Mouse (Mus musculus) forebrain, embryonic 13.5 days (tissue): ENCODE data around the gene A3galt2. TPM values are rescaled to one million over a fixed set of nuclear protein-coding genes. Genes with fewer than 3 reads are reported as not detected.
A peak's percentile ranks its signal among the peaks of the same experiment; 100 is the strongest.

Source experiments
- ATAC-seq: fragments of 200-750 bp; cut with Nextera tagmentation; 2 replicates; pipeline ENCODE4 v1.8.0; 2017
- H3K27ac ChIP-seq: fragments of 300-500 bp; sonication (generic); 2 replicates; pipeline ENCODE4 v1.5.1; 2015; ENCODE audit warnings: inconsistent platforms, mild to moderate bottlenecking, moderate library complexity
- H3K27me3 ChIP-seq: fragments of 300-500 bp; sonication (generic); 2 replicates; pipeline ENCODE4 v1.6.1; 2015; ENCODE audit warnings: mild to moderate bottlenecking, inconsistent platforms
- H3K36me3 ChIP-seq: fragments of 300-500 bp; sonication (generic); 2 replicates; pipeline ENCODE4 v1.6.1; 2015; ENCODE audit warnings: mild to moderate bottlenecking, inconsistent platforms; ENCODE audit not compliant: poor library complexity, severe bottlenecking
- H3K4me1 ChIP-seq: fragments of 300-500 bp; sonication (generic); 2 replicates; pipeline ENCODE4 v1.6.1; 2015; ENCODE audit warnings: inconsistent platforms
- H3K4me2 ChIP-seq: fragments of 300-500 bp; sonication (generic); 2 replicates; pipeline ENCODE4 v1.6.1; 2015; ENCODE audit warnings: inconsistent platforms, mild to moderate bottlenecking, moderate library complexity
- H3K4me3 ChIP-seq: fragments of 300-500 bp; sonication (generic); 2 replicates; pipeline ENCODE4 v1.5.1; 2015; ENCODE audit warnings: mild to moderate bottlenecking, inconsistent platforms
- H3K9ac ChIP-seq: fragments of 300-500 bp; sonication (generic); 2 replicates; pipeline ENCODE4 v1.6.1; 2015; ENCODE audit warnings: mild to moderate bottlenecking, inconsistent platforms
- H3K9me3 ChIP-seq: fragments of 300-500 bp; sonication (generic); replicated peaks from 2 replicates; pipeline ENCODE4 v1.6.1; 2016; ENCODE audit warnings: inconsistent platforms
- WGBS: fragments of 180-500 bp; shearing (Covaris S2); methylation state at CpG from one replicate; pipeline ENCODE4 v1.1.7; 2015; 5-methylcytosine and 5-hydroxymethylcytosine counted together
- polyA plus RNA-seq: library from polyadenylated mRNA; unstranded; fragments of >200 nt; fragmentation: Nextera tagmentation; extraction: Ambion mirVana; gene quantifications from 2 replicates; pipeline ENCODE4 v1.2.1, GENCODE M21; 2015

A3galt2 gene
- polyA plus RNA-seq, 1 experiment from 2014 or later = 0.88 TPM

DNA sequence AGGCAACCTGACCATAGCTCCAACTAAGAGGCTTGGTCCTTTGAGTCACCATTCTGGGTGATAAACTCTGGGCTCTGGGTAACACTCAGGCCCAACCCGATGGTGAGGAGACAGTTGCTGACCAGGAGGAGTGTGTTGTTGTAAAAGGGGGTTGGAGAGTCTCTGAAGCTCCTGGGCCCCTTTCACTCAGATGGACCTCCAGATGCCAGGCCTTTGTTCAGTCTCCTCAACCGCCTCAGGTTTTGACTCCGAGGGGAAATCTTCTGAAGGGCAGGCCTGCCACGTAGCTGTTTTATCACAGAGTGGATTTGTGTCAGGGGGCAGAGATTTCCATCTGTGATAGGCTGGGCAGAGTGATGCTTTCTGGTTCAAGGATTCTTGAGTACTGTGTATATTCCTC, 38.9 kb upstream of the A3galt2 start:
- peak overlapping the region; percentile 6 for H3K9ac ChIP-seq
- ATAC-seq = no peak

DNA sequence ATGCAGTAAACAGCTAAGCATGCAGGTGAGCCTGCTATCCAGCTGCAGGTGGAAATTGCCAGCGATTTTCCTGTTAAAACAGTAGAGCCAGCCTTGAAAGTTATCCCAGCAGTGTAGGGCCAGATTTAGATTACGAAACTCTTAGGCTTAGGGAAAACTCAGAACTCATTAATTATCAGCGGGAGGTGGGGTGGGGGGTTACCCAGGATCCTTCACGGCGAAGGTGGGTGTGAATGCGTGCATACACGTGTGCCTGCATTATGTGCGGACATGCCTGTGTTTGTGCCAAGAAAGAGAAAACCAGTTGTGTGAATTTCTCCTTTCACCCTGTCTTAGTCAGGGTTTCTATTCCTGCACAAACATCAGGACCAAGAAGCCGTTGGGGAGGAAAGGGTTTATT, 38.4 kb upstream of the A3galt2 start:
- WGBS = 11% methylated on average over 9 of the region's 9 CpGs
- Histone ChIP-seq H3K4me3 (no peak overlapping the region), H3K27me3 (no peaks in the 10 kb centered on the region), H3K9ac (peak overlapping the region; percentile 6; the same call in 1 of the 2 replicates), H3K9me3 (no peaks in the 10 kb centered on the region), H3K4me1 (peaks cover 92% of the 10 kb centered on the region), H3K36me3 (no peaks in the 10 kb centered on the region), H3K27ac (peak overlapping the region; percentile 97), H3K4me2 (peak overlapping the region; percentile 47; the same call in 1 of the 2 replicates)
- no peak for ATAC-seq

More for the DNA sequence above, 38.9 kb upstream of the A3galt2 start:
- H3K4me3 ChIP-seq = no peak overlapping the region
- H3K4me1 ChIP-seq = peaks cover 90% of the 10 kb centered on the region
- 0% methylated on average over 4 of the region's 4 CpGs for WGBS
- H3K4me2 ChIP-seq = peak overlapping the region; percentile 47
- peak overlapping the region; percentile 97 for H3K27ac ChIP-seq
- no peaks in the 10 kb centered on the region for H3K36me3 ChIP-seq
- H3K27me3 ChIP-seq = no peaks in the 10 kb centered on the region
- no peaks in the 10 kb centered on the region for H3K9me3 ChIP-seq

DNA sequence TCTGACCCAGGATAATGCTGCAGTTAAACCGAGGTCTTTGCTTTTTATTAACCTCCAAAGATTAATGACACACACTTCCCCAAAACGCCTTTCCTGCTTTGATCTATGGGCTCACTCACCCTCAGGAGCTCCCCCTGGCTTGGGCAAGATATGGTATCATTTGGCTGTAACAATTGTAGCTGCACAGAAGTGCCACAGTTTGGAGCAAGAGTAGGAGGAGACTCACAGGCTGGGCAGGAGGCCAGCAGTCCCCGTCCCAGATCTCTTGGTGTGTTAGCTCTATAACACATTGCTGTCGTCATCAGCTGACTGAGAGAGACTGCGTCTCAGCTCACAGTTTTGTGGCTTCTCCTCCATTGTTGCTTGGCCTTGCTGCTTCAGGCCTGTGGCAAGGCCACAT, 35.1 kb upstream of the A3galt2 start:
- ATAC-seq = 0 out of 2 replicates have a peak, but pooled peaks have one; percentile 17
- no peak overlapping the region for H3K9ac ChIP-seq
- no peak overlapping the region for H3K4me2 ChIP-seq
- H3K4me3 ChIP-seq = no peak overlapping the region
- H3K9me3 ChIP-seq = no peaks in the 10 kb centered on the region
- peaks cover 90% of the 10 kb centered on the region for H3K4me1 ChIP-seq
- H3K36me3 ChIP-seq = no peaks in the 10 kb centered on the region; the same call in 1 of the 2 replicates
- H3K27ac ChIP-seq = peak overlapping the region; percentile 85
- H3K27me3 ChIP-seq = no peaks in the 10 kb centered on the region
- 14% methylated on average over 5 of the region's 5 CpGs for WGBS

DNA sequence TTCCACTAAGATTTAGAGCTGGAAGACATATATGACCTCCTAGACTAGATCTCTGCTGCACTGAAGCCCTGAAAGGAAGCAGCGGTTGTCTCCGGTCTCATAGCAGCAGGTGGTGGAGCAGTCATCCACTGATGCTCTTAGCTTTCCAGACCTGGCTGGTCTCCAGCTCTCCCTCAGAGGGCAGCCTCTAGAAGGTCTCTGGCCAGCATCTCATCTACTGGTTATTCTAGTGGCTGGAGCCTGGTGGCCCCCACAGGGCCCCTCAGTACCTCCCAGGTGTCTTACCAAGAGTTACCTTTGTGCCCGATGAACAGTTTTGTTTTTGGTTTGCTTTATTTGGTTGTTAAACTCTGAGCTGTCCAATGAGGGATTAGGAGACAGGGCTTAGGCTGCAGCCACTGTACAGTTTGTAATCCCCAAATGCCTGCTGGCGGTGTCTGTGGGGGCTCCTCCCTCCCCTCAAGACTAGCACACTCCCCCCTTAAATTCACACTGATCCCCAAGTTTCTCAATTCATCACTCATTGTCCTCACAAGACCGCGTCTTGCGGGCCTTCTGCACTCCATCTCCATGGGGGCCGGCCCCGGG, 34.0 kb upstream of the A3galt2 start:
- H3K4me2 ChIP-seq = no peak overlapping the region
- no peak for ATAC-seq
- H3K27ac ChIP-seq = peak overlapping the region; percentile 28
- no peaks in the 10 kb centered on the region for H3K9me3 ChIP-seq
- 58% methylated on average over 9 of the region's 9 CpGs for WGBS
- H3K4me3 ChIP-seq = no peak overlapping the region
- peak overlapping the region; percentile 34; the same call in 1 of the 2 replicates for H3K9ac ChIP-seq
- H3K27me3 ChIP-seq = no peaks in the 10 kb centered on the region
- no peaks in the 10 kb centered on the region; the same call in 1 of the 2 replicates for H3K36me3 ChIP-seq
- H3K4me1 ChIP-seq = peaks cover 82% of the 10 kb centered on the region

DNA sequence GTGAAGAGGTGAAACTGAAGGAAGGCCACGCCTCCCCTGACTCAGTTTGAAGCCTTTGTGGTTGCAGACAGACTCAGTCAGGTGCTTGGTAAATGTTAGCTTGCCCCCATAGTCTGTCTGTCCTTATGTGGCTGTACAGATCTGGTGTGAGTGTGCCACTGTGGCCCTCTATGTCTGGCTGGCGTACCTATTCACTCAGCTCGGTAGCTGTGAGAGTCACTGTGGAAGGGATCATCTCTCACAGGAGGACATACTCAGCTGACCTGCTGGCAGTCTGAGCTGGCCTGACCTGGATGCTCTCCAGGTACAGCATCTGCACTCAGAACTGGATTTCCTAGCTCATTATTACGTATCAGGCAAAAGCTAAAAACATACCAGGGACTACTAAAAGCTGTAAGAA, 33.4 kb upstream of the A3galt2 start:
- peak overlapping the region; percentile 34; the same call in 1 of the 2 replicates for H3K9ac ChIP-seq
- H3K27me3 ChIP-seq = no peaks in the 10 kb centered on the region
- no peaks in the 10 kb centered on the region for H3K9me3 ChIP-seq
- no peak overlapping the region for H3K4me2 ChIP-seq
- peak overlapping the region; percentile 28 for H3K27ac ChIP-seq
- H3K4me3 ChIP-seq = no peak overlapping the region
- 66% methylated on average over 4 of the region's 4 CpGs for WGBS
- no peaks in the 10 kb centered on the region; the same call in 1 of the 2 replicates for H3K36me3 ChIP-seq
- H3K4me1 ChIP-seq = peaks cover 82% of the 10 kb centered on the region
- no peak for ATAC-seq

DNA sequence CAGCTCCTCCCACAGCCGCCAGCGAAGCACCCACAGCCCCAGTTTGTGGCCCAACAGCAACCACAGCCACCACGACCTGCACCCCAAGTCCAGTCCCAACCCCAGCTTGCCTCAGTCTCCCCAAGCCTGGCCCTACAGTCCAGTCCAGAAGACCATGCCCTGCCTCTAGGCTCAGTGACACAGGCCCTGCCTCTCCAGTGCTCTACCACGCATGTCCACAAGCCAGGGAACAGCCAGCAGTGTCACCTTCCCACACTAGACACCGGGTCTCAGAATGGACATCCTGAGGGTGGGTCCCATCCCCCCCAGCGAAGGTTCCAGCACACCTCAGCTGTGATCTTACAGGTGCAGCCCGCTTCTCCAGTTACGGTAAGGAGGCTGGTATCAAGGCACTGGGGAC, 32.2 kb upstream of the A3galt2 start:
- no peaks in the 10 kb centered on the region; the same call in 1 of the 2 replicates for H3K36me3 ChIP-seq
- no peak overlapping the region for H3K27ac ChIP-seq
- no peak for ATAC-seq
- 0 out of 2 replicates have a peak overlapping the region, but pooled peaks have one; percentile 8 for H3K9ac ChIP-seq
- 73% methylated on average over 8 of the region's 8 CpGs for WGBS
- H3K4me1 ChIP-seq = peaks cover 76% of the 10 kb centered on the region
- no peaks in the 10 kb centered on the region for H3K27me3 ChIP-seq
- no peaks in the 10 kb centered on the region for H3K9me3 ChIP-seq
- H3K4me2 ChIP-seq = no peak overlapping the region
- no peak overlapping the region for H3K4me3 ChIP-seq

DNA sequence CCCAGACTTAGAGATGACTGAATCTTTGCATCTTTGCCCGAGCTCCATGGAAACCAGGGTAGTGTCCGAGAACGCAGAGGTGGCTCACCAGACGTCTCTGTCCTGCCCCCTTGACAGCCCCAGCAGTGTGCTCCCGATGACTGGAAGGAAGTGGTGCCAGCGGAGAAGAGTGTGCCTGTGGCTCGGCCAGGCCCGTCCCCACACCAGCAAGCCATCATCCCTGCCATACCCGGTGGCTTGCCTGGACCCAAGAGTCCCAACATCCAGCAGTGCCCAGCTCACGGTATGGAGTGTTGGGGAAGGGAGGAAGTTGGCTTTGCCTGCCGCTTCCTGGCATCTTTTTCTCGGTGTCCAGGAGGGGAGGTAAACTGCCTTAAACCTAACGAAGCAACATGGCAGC, 31.7 kb upstream of the A3galt2 start:
- H3K36me3 ChIP-seq = no peaks in the 10 kb centered on the region; the same call in 1 of the 2 replicates
- H3K4me3 ChIP-seq = no peak overlapping the region
- no peaks in the 10 kb centered on the region for H3K9me3 ChIP-seq
- H3K9ac ChIP-seq = peak overlapping the region; percentile 18; the same call in 1 of the 2 replicates
- H3K4me1 ChIP-seq = peaks cover 71% of the 10 kb centered on the region
- 86% methylated on average over 13 of the region's 13 CpGs for WGBS
- no peaks in the 10 kb centered on the region for H3K27me3 ChIP-seq
- H3K4me2 ChIP-seq = no peak overlapping the region
- no peak for ATAC-seq
- H3K27ac ChIP-seq = no peak overlapping the region

DNA sequence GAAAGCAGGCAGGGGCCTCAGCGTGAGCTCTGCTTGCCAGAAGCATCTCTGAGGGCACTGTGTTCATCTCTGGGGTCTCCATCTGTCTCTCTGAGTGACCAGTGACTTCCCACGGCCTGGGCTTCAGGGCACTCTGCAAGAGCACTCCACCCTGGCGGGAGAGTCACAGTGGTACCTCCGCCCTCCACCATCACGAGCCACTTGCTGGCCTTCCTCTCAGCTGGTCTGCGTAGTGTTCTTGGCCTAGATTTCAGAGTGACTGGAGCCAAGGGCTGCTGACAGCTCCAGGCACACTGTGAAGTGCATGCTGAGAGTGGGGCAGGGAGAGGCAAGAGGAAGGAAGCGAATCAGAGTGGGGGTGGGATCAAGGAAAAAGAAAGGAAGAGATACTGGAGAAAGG, 31.1 kb upstream of the A3galt2 start:
- no peak overlapping the region; the same call in 1 of the 2 replicates for H3K27ac ChIP-seq
- H3K4me2 ChIP-seq = no peak overlapping the region
- H3K9me3 ChIP-seq = no peaks in the 10 kb centered on the region
- H3K4me1 ChIP-seq = peaks cover 72% of the 10 kb centered on the region
- 74% methylated on average over 7 of the region's 7 CpGs for WGBS
- peak overlapping the region; percentile 18; the same call in 1 of the 2 replicates for H3K9ac ChIP-seq
- H3K4me3 ChIP-seq = no peak overlapping the region
- no peak for ATAC-seq
- H3K27me3 ChIP-seq = no peaks in the 10 kb centered on the region
- H3K36me3 ChIP-seq = no peaks in the 10 kb centered on the region; the same call in 1 of the 2 replicates

DNA sequence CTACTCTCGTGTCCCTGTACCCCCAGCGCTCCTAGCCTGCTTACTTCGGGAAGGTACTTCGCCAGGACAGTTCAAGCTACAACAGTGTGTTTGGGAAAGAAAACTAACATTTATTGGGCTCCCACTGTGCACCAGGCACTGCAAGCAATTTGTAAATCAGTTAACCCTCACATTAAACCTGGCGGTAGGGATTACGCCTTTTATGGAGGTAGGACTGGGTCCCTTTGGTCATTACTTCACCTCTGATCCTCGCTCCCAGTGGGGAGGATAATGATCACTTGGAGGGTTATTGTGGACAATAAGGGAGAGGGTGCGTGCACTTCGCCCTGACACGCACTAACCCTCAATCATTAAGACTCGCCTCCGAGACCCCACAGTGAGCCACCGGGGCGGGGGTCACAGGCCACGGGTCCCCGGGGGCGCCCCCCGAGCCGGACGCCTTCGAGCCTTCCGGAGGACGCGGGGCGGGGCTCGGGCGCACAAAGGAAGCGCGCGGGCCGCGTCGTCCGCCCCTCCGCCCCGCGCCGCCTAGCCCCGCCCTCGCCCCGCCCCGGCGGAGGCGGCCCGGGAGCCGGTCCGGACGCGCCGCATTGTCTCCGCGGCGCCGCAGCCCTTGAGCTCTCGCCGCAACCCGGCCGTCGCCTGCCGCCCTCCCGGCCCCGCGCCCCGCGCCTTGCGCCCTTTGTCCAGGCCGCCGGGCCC, 28.0 kb upstream of the A3galt2 start:
- H3K4me3 ChIP-seq = peak overlapping the region; percentile 99
- ATAC-seq = peak; percentile 91
- peak overlapping the region; percentile 93 for H3K4me2 ChIP-seq
- peaks cover 71% of the 10 kb centered on the region for H3K4me1 ChIP-seq
- H3K9me3 ChIP-seq = no peaks in the 10 kb centered on the region
- H3K27me3 ChIP-seq = no peaks in the 10 kb centered on the region
- H3K27ac ChIP-seq = peak overlapping the region; percentile 97
- peaks cover 19% of the 10 kb centered on the region; the same call in 1 of the 2 replicates for H3K36me3 ChIP-seq
- H3K9ac ChIP-seq = peak overlapping the region; percentile 100
- WGBS = 2% methylated on average over 36 of the region's 68 CpGs

DNA sequence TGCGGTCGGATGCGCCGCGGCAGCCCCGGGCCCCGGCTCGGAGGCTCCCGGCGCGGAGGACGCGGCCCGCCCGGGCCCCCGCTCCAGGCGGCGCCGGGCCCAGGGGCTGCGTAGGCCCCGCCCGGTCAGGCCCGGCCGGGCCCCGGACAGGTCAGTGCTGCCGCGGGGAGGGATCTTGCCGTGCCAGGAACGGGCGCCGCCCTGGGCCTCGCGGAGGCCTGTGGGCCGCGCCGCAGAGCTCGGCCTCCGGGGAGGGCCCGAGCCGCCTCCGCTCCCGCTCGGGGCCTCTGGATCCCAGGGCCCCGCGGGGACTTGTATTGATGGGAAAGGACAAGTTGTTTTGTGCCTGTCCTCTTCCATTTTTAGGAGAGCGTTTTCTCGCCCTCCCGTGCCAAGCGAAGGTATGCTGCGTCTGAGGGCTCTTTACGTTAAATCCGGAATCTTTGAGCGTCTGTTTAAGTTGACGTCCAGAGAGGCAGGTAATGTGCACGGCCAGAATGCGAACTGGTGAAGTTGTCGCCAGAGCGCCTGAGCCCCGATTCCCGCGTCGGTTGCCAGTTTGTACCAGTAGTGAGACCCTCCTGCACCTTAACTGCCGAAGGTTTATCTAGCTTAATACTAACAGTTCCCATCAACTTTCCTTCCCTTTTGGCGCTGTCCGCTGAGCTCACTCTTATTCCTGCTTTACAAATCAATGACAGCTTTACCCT, 27.3 kb upstream of the A3galt2 start:
- Histone ChIP-seq H3K27me3 (no peaks in the 10 kb centered on the region), H3K9ac (peak overlapping the region; percentile 100), H3K36me3 (peaks cover 19% of the 10 kb centered on the region; the same call in 1 of the 2 replicates), H3K4me3 (peak overlapping the region; percentile 99), H3K9me3 (no peaks in the 10 kb centered on the region), H3K4me2 (peak overlapping the region; percentile 93), H3K27ac (peak overlapping the region; percentile 97), H3K4me1 (peaks cover 72% of the 10 kb centered on the region)
- peak; percentile 56 for ATAC-seq
- under 1% methylated on average over 47 of the region's 65 CpGs for WGBS

DNA sequence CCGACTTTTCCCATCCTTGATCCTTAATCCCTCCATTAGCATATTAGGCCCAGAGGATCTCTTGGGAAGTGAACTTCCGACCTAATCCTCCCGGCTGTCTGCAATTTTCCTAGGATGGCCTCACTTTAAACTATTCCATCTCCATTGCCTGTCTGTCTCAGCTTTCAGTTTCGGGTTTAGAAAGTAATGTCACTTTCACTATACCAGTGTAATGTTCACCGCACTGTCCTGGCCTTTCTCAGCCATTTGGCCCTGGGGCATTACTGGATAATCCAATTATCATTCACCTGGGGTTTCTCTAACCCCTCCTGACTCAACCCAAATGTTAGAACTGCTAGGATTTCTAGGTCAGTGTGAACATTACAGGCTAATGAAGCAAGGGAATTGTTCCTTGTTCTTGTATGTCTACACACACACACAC, 26.7 kb upstream of the A3galt2 start:
- H3K27ac ChIP-seq = peak overlapping the region; percentile 97
- WGBS = 0% methylated on average over 5 of the region's 5 CpGs
- peak overlapping the region; percentile 99 for H3K4me3 ChIP-seq
- peak overlapping the region; percentile 100 for H3K9ac ChIP-seq
- peaks cover 19% of the 10 kb centered on the region; the same call in 1 of the 2 replicates for H3K36me3 ChIP-seq
- no peaks in the 10 kb centered on the region for H3K9me3 ChIP-seq
- ATAC-seq = no peak
- peak overlapping the region; percentile 93 for H3K4me2 ChIP-seq
- peaks cover 76% of the 10 kb centered on the region for H3K4me1 ChIP-seq
- H3K27me3 ChIP-seq = no peaks in the 10 kb centered on the region
